Mouse (Mus musculus) hindbrain, embryonic 15.5 days (tissue): Measurements from ENCODE around the gene Hsd17b12. TPM values are rescaled to one million over a fixed set of nuclear protein-coding genes. Genes with fewer than 3 reads are reported as not detected.

Experiments
- ATAC-seq: fragments of 200-750 bp; cut with Nextera tagmentation; 2 replicates; pipeline ENCODE4 v1.8.0; 2017; ENCODE audit warnings: low read depth, moderate number of reproducible peaks, moderate TSS enrichment; ENCODE audit not compliant: low FRiP score
- H3K27ac ChIP-seq: fragments of 300-500 bp; sonication (generic); replicated peaks from 2 replicates; pipeline ENCODE4 v1.5.1; 2015; ENCODE audit warnings: mild to moderate bottlenecking, inconsistent platforms
- H3K27me3 ChIP-seq: fragments of 300-500 bp; sonication (generic); 2 replicates; pipeline ENCODE4 v1.6.1; 2015; ENCODE audit warnings: control low read depth, inconsistent platforms
- H3K36me3 ChIP-seq: fragments of 300-500 bp; sonication (generic); 2 replicates; pipeline ENCODE4 v1.6.1; 2015; ENCODE audit warnings: control low read depth, inconsistent platforms
- H3K4me1 ChIP-seq: fragments of 300-500 bp; sonication (generic); replicated peaks from 2 replicates; pipeline ENCODE4 v1.6.1; 2015; ENCODE audit warnings: control low read depth, inconsistent platforms
- H3K4me2 ChIP-seq: fragments of 300-500 bp; sonication (generic); 2 replicates; pipeline ENCODE4 v1.6.1; 2015; ENCODE audit warnings: moderate library complexity, mild to moderate bottlenecking, inconsistent platforms
- H3K4me3 ChIP-seq: fragments of 300-500 bp; sonication (generic); 2 replicates; pipeline ENCODE4 v1.5.1; 2015; ENCODE audit warnings: mild to moderate bottlenecking, inconsistent platforms
- H3K9ac ChIP-seq: fragments of 300-500 bp; sonication (generic); 2 replicates; pipeline ENCODE4 v1.6.1; 2015; ENCODE audit warnings: inconsistent platforms
- H3K9me3 ChIP-seq: fragments of 300-500 bp; sonication (generic); 2 replicates; pipeline ENCODE4 v1.6.1; 2016; ENCODE audit warnings: control low read depth, inconsistent platforms
- WGBS: fragments of 180-500 bp; shearing (Covaris S2); methylation state at CpG from one replicate; pipeline ENCODE4 v1.1.7; 2015; 5-methylcytosine and 5-hydroxymethylcytosine counted together
- polyA plus RNA-seq: library from polyadenylated mRNA; unstranded; fragments of >200 nt; fragmentation: Nextera tagmentation; extraction: Ambion mirVana; gene quantifications from 2 replicates; pipeline ENCODE4 v1.2.1, GENCODE M21; 2015

Hsd17b12 gene
- polyA plus RNA-seq, 1 experiment from 2014 or later, result 143 TPM

GRCm38 (mm10) chr2:94066120-94066519, 91.6 kb downstream of the Hsd17b12 start:
- Histone ChIP-seq H3K27me3 (no peaks in the 10 kb centered on the region), H3K9ac (no peak overlapping the region), H3K4me2 (no peak overlapping the region), H3K27ac (no peak overlapping the region), H3K36me3 (no peaks in the 10 kb centered on the region), H3K4me1 (no peaks in the 10 kb centered on the region), H3K9me3 (no peaks in the 10 kb centered on the region), H3K4me3 (no peak overlapping the region)
- 85% methylated on average over 7 of the region's 7 CpGs for whole genome bisulfite sequencing
- no peak for ATAC-seq

- no peak for ATAC-seq
- WGBS, result 88% methylated on average over 4 of the region's 4 CpGs
- H3K9me3 ChIP-seq, result no peaks in the 10 kb centered on the region
Measured at GRCm38 (mm10) chr2:94062791-94063190, 95.0 kb downstream of the Hsd17b12 start.

GRCm38 (mm10) chr2:94059459-94059858, 98.3 kb downstream of the Hsd17b12 start:
- no peak overlapping the region for H3K9ac ChIP-seq
- no peak overlapping the region for H3K4me3 ChIP-seq
- H3K4me2 ChIP-seq, result no peak overlapping the region
- H3K36me3 ChIP-seq, result no peaks in the 10 kb centered on the region
- H3K27ac ChIP-seq, result no peak overlapping the region
- no peaks in the 10 kb centered on the region for H3K9me3 ChIP-seq
- H3K4me1 ChIP-seq, result no peaks in the 10 kb centered on the region
- H3K27me3 ChIP-seq, result no peaks in the 10 kb centered on the region
- ATAC-seq, result no peak
- 79% methylated on average over 5 of the region's 5 CpGs for WGBS

More at GRCm38 (mm10) chr2:94062791-94063190, 95.0 kb downstream of the Hsd17b12 start:
- Histone ChIP-seq H3K4me3 (no peak overlapping the region), H3K36me3 (no peaks in the 10 kb centered on the region), H3K9ac (no peak overlapping the region), H3K27me3 (no peaks in the 10 kb centered on the region), H3K4me2 (no peak overlapping the region), H3K4me1 (no peaks in the 10 kb centered on the region), H3K27ac (no peak overlapping the region)

GRCm38 (mm10) chr2:94054813-94055212, 103.0 kb downstream of the Hsd17b12 start:
- ATAC-seq, result peak; percentile 88; the same call in 1 of the 2 replicates
- Histone ChIP-seq H3K4me3 (no peak overlapping the region), H3K9ac (no peak overlapping the region), H3K27ac (no peak overlapping the region), H3K27me3 (no peaks in the 10 kb centered on the region), H3K4me2 (no peak overlapping the region), H3K36me3 (no peaks in the 10 kb centered on the region), H3K4me1 (peaks cover 7% of the 10 kb centered on the region), H3K9me3 (no peaks in the 10 kb centered on the region)

- WGBS, result 77% methylated on average over 5 of the region's 5 CpGs
- Histone ChIP-seq H3K4me3 (no peak overlapping the region), H3K27me3 (no peaks in the 10 kb centered on the region), H3K4me1 (peaks cover 26% of the 10 kb centered on the region), H3K9ac (no peak overlapping the region), H3K9me3 (no peaks in the 10 kb centered on the region), H3K27ac (no peak overlapping the region), H3K4me2 (no peak overlapping the region), H3K36me3 (no peaks in the 10 kb centered on the region)
- ATAC-seq, result no peak
Measured at GRCm38 (mm10) chr2:94051952-94052351, 105.8 kb downstream of the Hsd17b12 start.

- Histone ChIP-seq H3K4me3 (no peak overlapping the region), H3K9ac (no peak overlapping the region), H3K9me3 (no peaks in the 10 kb centered on the region), H3K4me2 (no peak overlapping the region), H3K4me1 (peaks cover 26% of the 10 kb centered on the region), H3K27me3 (no peaks in the 10 kb centered on the region), H3K27ac (no peak overlapping the region), H3K36me3 (no peaks in the 10 kb centered on the region)
- no peak for ATAC-seq
- WGBS, result 96% methylated on average over 3 of the region's 3 CpGs
Measured at GRCm38 (mm10) chr2:94050901-94051300, 106.9 kb downstream of the Hsd17b12 start.

- peak overlapping the region; percentile 7; the same call in 1 of the 2 replicates for H3K4me2 ChIP-seq
- peak overlapping the region; percentile 84 for H3K27ac ChIP-seq
- no peaks in the 10 kb centered on the region for H3K36me3 ChIP-seq
- H3K4me3 ChIP-seq, result no peak overlapping the region
- ATAC-seq, result peak; percentile 80; the same call in 1 of the 2 replicates
- peaks cover 26% of the 10 kb centered on the region for H3K4me1 ChIP-seq
- WGBS, result 43% methylated on average over 5 of the region's 5 CpGs
- no peak overlapping the region for H3K9ac ChIP-seq
- no peaks in the 10 kb centered on the region for H3K27me3 ChIP-seq
- no peaks in the 10 kb centered on the region for H3K9me3 ChIP-seq
Measured at GRCm38 (mm10) chr2:94049471-94050176, 108.1 kb downstream of the Hsd17b12 start.

- no peak overlapping the region for H3K4me3 ChIP-seq
- 67% methylated on average over 5 of the region's 5 CpGs for WGBS
- H3K9me3 ChIP-seq, result no peaks in the 10 kb centered on the region
- ATAC-seq, result no peak
- peak overlapping the region; percentile 7; the same call in 1 of the 2 replicates for H3K4me2 ChIP-seq
- H3K4me1 ChIP-seq, result peaks cover 32% of the 10 kb centered on the region
- H3K27ac ChIP-seq, result peak overlapping the region; percentile 84
- no peak overlapping the region for H3K9ac ChIP-seq
- H3K36me3 ChIP-seq, result no peaks in the 10 kb centered on the region
- no peaks in the 10 kb centered on the region for H3K27me3 ChIP-seq
Measured at GRCm38 (mm10) chr2:94048733-94049470, 108.9 kb downstream of the Hsd17b12 start.

GRCm38 (mm10) chr2:94048271-94048670, 109.5 kb downstream of the Hsd17b12 start:
- Histone ChIP-seq H3K4me3 (no peak overlapping the region), H3K9me3 (no peaks in the 10 kb centered on the region), H3K36me3 (no peaks in the 10 kb centered on the region), H3K4me2 (no peak overlapping the region), H3K4me1 (peaks cover 36% of the 10 kb centered on the region), H3K27ac (peak overlapping the region; percentile 84), H3K9ac (no peak overlapping the region), H3K27me3 (no peaks in the 10 kb centered on the region)
- 43% methylated on average over 1 of the region's 1 CpGs for WGBS
- no peak for ATAC-seq

GRCm38 (mm10) chr2:94045411-94046090, 112.2 kb downstream of the Hsd17b12 start:
- no peak for ATAC-seq
- Histone ChIP-seq H3K9me3 (no peaks in the 10 kb centered on the region), H3K9ac (no peak overlapping the region), H3K36me3 (no peaks in the 10 kb centered on the region), H3K27ac (no peak overlapping the region; the same call in 1 of the 2 replicates), H3K27me3 (no peaks in the 10 kb centered on the region), H3K4me2 (no peak overlapping the region), H3K4me1 (peaks cover 39% of the 10 kb centered on the region), H3K4me3 (no peak overlapping the region)
- 65% methylated on average over 6 of the region's 6 CpGs for WGBS

GRCm38 (mm10) chr2:94044174-94044573, 113.6 kb downstream of the Hsd17b12 start:
- Histone ChIP-seq H3K9me3 (no peaks in the 10 kb centered on the region), H3K4me3 (no peak overlapping the region), H3K27ac (peak overlapping the region; percentile 27; the same call in 1 of the 2 replicates), H3K4me1 (peaks cover 26% of the 10 kb centered on the region), H3K9ac (no peak overlapping the region), H3K4me2 (no peak overlapping the region), H3K27me3 (no peaks in the 10 kb centered on the region), H3K36me3 (no peaks in the 10 kb centered on the region)
- no peak for ATAC-seq
- WGBS, result 73% methylated on average over 2 of the region's 2 CpGs

GRCm38 (mm10) chr2:94043662-94044061, 114.1 kb downstream of the Hsd17b12 start:
- whole genome bisulfite sequencing, result 26% methylated on average over 5 of the region's 5 CpGs
- H3K4me1 ChIP-seq, result peaks cover 21% of the 10 kb centered on the region

More at GRCm38 (mm10) chr2:94043662-94044061, 114.1 kb downstream of the Hsd17b12 start:
- Histone ChIP-seq H3K4me3 (no peak overlapping the region), H3K36me3 (no peaks in the 10 kb centered on the region), H3K27me3 (no peaks in the 10 kb centered on the region), H3K9ac (no peak overlapping the region), H3K4me2 (peak overlapping the region; percentile 16; the same call in 1 of the 2 replicates), H3K9me3 (no peaks in the 10 kb centered on the region), H3K27ac (peak overlapping the region; percentile 61)
- peak; percentile 63 for ATAC-seq
